Mouse (Mus musculus): ENCODE measurements around the gene Acot2.

DNA sequence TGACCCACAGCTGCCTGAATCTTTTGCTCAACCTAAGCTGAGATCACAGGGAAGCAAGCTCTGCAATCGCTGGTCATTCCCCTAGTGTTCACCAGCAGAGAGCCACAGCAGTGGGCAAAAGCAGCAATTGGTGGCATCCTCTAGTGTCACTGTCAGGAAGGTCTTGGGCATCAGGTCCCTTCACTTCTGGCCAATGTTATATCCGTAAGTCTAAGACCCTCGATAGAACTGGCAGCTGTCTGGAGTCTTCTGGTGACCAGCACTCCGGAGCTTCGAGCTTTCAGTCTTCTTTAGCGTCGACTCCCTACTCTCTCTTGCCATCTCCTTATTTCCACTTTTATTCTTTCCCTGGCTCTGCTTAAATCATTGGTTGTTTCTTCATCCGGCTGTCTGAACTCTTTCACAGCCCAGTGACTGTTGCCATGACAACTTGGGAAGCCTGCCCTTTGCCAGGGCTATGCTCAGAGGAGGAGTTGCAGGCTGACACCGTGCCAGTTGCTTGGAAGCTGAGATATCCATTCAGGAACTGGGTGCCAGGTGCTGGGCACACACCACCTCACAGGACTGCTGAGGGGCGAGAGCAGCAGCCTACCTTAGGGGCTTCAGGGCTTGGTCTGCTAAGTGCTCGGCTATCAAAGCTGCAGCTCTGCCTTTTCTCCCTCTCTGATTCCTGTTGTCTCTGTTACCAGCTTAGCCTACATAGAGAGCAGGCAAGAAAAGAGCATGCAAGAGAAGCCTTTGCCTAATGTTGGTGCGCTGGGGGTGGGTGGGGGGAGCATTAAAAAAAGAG, 23.8 kb downstream of the Acot2 start:
- TF ChIP-seq HCFC1 (IDR thresholded peaks at IDR 0.05; ENCODE audit: borderline replicate concordance, insufficient read depth, low read length) (no peak), MAFK (IDR thresholded peaks at IDR 0.05; ENCODE audit: insufficient read depth, low read depth, low read length) (no peak), ZNF384 (IDR thresholded peaks at IDR 0.05; ENCODE audit: low read depth, low read length) (no peak), CHD2 (IDR thresholded peaks at IDR 0.05; ENCODE audit: low read depth, low read length) (no peak)
